Mouse (Mus musculus) kidney, postnatal 0 days (tissue): ENCODE data around the gene Cldn18. TPM values are rescaled to one million over a fixed set of nuclear protein-coding genes. Genes with fewer than 3 reads are reported as not detected.
A peak's percentile ranks its signal among the peaks of the same experiment; 100 is the strongest.

ENCODE experiments used
- ATAC-seq: fragments of 200-750 bp; cut with Nextera tagmentation; replicated peaks from 2 replicates; pipeline ENCODE4 v1.8.0; 2017; ENCODE audit warnings: low read depth, moderate number of reproducible peaks, moderate TSS enrichment, moderate library complexity; ENCODE audit not compliant: low FRiP score
- DNase-seq: peaks from one replicate; pipeline ENCODE4 v3.0.0-alpha.2; 2016; ENCODE audit warnings: low spot score
- H3K27ac ChIP-seq: fragments of 300-500 bp; sonication (generic); 2 replicates; pipeline ENCODE4 v1.5.1; 2014; ENCODE audit warnings: mild to moderate bottlenecking
- H3K27me3 ChIP-seq: fragments of 300-500 bp; sonication (generic); 2 replicates; pipeline ENCODE4 v1.6.1; 2014; ENCODE audit warnings: low read length, mixed read lengths; ENCODE audit not compliant: insufficient read depth
- H3K36me3 ChIP-seq: fragments of 300-500 bp; sonication (generic); 2 replicates; pipeline ENCODE4 v1.6.1; 2014; ENCODE audit warnings: low read length, mixed read lengths; ENCODE audit not compliant: insufficient read depth
- H3K4me1 ChIP-seq: fragments of 300-500 bp; sonication (generic); replicated peaks from 2 replicates; pipeline ENCODE4 v1.6.1; 2014; ENCODE audit warnings: antibody characterized with exemption, low read length, mixed read lengths; ENCODE audit not compliant: insufficient read depth
- H3K4me2 ChIP-seq: fragments of 300-500 bp; sonication (generic); 2 replicates; pipeline ENCODE4 v1.6.1; 2014; ENCODE audit warnings: mild to moderate bottlenecking, low read length, moderate library complexity, mixed read lengths
- H3K4me3 ChIP-seq: fragments of 300-500 bp; sonication (generic); replicated peaks from 2 replicates; pipeline ENCODE4 v1.5.1; 2014; ENCODE audit warnings: low read depth, low read length
- H3K9ac ChIP-seq: fragments of 300-500 bp; sonication (generic); 2 replicates; pipeline ENCODE4 v1.6.1; 2014; ENCODE audit warnings: low read depth, low read length
- H3K9me3 ChIP-seq: fragments of 300-500 bp; sonication (generic); replicated peaks from 2 replicates; pipeline ENCODE4 v1.6.1; 2016; ENCODE audit warnings: low read length, inconsistent platforms, mixed read lengths
- CTCF ChIP-seq: IDR thresholded peaks from 2 replicates; pipeline ENCODE4 v1.5.1; 2016; ENCODE audit warnings: antibody characterized with exemption, low read depth, mild to moderate bottlenecking, moderate library complexity
- WGBS: fragments of 180-500 bp; shearing (Covaris S2); extraction: QIAGEN DNeasy Blood & Tissue Kit; methylation state at CpG from one replicate; pipeline ENCODE4 v1.1.7; 2014; 5-methylcytosine and 5-hydroxymethylcytosine counted together
- polyA plus RNA-seq: library from polyadenylated mRNA; unstranded; fragments of >200 nt; fragmentation: Nextera tagmentation; extraction: Ambion mirVana; gene quantifications from 2 replicates; pipeline ENCODE4 v1.2.1, GENCODE M21; 2015

Cldn18 gene
- polyA plus RNA-seq, 1 experiment from 2014 or later: not detected

DNA sequence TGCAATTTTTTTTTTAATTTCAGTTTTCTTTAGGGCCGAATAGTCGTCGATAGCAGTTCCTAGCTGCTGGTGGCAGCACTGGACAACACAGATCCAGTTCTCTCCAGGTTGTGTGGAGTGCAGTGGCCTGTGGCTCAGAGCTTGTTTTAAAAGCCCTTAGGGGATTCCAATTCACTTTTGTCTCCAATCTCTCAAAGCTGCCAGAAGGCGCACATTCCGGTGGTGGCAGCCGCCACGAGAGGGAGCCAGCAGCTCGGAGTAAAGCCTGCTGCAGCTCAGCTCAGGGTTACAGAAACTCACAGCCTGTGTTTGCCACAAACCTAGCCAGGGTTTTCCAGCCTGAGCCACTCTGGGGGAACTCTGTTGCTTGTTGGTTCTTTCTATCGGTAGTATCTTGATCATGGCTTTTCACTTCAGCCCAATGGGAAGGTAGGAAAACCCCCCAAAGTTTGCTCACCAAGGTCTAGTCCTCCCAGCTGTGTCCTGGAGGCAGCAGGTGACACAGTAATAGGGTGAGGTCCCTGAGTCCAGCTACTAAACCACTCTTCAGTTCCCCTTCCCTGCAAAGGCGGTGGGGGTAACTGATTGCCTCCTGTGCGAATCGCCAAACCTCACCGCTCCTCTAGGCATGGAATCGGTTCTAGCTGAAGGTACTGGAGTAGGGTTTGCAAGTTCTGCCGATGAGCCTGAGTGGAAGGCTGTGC is 13.0 kb upstream of the Cldn18 start:
- peak; percentile 85 for DNase-seq
- Histone ChIP-seq H3K9me3 (no peaks in the 10 kb centered on the region), H3K36me3 (no peaks in the 10 kb centered on the region), H3K27ac (no peak overlapping the region), H3K27me3 (no peaks in the 10 kb centered on the region), H3K4me1 (no peaks in the 10 kb centered on the region), H3K9ac (no peak overlapping the region), H3K4me3 (no peak overlapping the region), H3K4me2 (no peak overlapping the region)
- peak; percentile 86 for TF ChIP-seq CTCF
- 0 out of 2 replicates have a peak, but pooled peaks have one; percentile 25 for ATAC-seq
- WGBS: 36% methylated on average over 15 of the region's 15 CpGs

DNA sequence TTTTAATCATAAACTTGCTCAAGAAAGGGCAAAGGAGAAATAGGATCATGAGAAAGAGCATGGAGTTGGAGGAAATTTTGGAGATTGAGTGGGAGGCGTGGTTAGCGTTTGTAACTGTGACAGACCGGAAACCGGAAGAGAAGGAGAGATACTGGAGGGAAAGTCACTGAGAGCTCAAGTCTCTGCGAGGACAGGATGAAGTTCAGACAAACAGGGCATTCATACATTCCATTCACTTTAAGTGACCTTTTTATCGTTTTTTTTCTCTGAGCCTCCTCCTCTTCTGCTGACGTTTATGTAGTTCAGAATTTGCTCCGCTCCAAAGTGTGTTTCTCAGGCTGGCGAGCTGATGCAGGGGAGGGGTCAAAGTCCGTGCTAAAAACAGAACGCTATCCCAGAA is 10.8 kb upstream of the Cldn18 start:
- H3K4me2 ChIP-seq: no peak overlapping the region
- no peaks in the 10 kb centered on the region for H3K9me3 ChIP-seq
- TF ChIP-seq CTCF: no peak
- H3K9ac ChIP-seq: no peak overlapping the region
- 52% methylated on average over 11 of the region's 11 CpGs for WGBS
- no peaks in the 10 kb centered on the region for H3K4me1 ChIP-seq
- ATAC-seq (no peak), DNase-seq (peak; percentile 8)
- no peaks in the 10 kb centered on the region for H3K36me3 ChIP-seq
- H3K27ac ChIP-seq: no peak overlapping the region
- no peaks in the 10 kb centered on the region for H3K27me3 ChIP-seq
- H3K4me3 ChIP-seq: no peak overlapping the region

DNA sequence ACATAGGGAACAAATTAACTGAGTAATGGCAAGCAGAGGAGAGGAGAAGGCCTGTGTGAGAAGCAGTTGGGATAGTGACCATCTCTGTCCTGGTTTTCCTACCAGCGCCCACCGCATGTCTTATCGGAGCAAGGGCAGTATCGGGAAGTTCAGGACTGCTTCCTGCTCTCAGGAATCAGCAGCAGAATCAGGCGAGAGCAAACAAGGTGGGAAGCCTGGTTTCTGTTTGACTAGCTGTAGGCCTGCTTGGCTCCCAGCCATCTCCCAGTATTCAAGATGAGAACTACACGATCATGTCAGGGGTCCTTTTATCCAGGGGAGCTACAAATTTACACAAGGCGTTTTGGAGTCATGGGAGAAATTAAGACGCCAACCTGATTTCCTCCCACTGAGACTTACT is 8.2 kb upstream of the Cldn18 start:
- TF ChIP-seq CTCF: no peak

DNA sequence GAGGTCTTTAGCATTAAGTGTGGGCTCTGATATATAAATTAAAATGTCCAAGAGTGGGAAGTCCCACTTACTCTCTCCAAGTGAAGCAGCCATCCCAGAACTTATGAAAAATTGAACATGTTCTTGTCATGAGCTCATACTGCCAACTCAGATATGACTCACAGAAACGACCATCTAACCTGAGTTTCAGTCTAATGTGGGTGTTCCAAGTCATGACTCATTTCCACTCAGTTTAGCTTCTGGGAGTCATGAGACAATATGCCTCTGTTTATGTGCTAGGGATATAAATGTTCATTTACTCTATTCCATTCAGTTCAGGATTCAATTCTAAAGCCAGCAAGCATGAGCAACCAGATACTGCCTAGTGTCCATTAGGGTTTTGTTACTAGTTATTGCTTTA is 2.9 kb upstream of the Cldn18 start:
- no peak overlapping the region for H3K4me2 ChIP-seq
- H3K9ac ChIP-seq: no peak overlapping the region
- no peaks in the 10 kb centered on the region for H3K9me3 ChIP-seq
- no peak overlapping the region for H3K27ac ChIP-seq
- ATAC-seq (no peak), DNase-seq (no peak)
- 38% methylated on average over 1 of the region's 1 CpGs for WGBS
- no peak for TF ChIP-seq CTCF
- no peaks in the 10 kb centered on the region for H3K36me3 ChIP-seq
- no peaks in the 10 kb centered on the region for H3K4me1 ChIP-seq
- H3K4me3 ChIP-seq: no peak overlapping the region
- H3K27me3 ChIP-seq: no peaks in the 10 kb centered on the region

More for the DNA sequence above, 8.2 kb upstream of the Cldn18 start:
- DNase-seq (no peak), ATAC-seq (no peak)
- H3K4me2 ChIP-seq: no peak overlapping the region
- 62% methylated on average over 8 of the region's 8 CpGs for WGBS
- H3K4me1 ChIP-seq: no peaks in the 10 kb centered on the region
- no peak overlapping the region for H3K27ac ChIP-seq
- H3K27me3 ChIP-seq: no peaks in the 10 kb centered on the region
- H3K9ac ChIP-seq: no peak overlapping the region
- H3K4me3 ChIP-seq: no peak overlapping the region
- no peaks in the 10 kb centered on the region for H3K36me3 ChIP-seq
- H3K9me3 ChIP-seq: no peaks in the 10 kb centered on the region

DNA sequence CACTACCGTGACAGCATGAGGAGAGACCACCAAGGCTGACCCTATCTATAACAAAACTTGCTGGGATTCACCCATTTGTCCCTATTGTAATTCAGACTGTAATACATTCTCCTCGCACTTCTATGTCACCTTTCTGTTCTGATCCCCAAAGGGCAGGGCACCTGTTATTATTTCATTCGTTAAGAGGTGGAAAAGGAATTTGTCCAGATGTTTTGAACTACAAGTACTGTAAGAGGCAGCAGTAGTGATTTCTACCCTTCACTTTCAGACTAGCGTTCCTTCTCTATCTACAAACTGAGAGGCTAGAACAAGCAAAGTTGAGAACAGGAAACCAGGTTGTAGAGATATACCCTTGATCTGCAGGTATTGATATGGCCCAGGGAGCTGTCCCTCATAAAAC is 6.8 kb downstream of the Cldn18 start:
- Histone ChIP-seq H3K4me3 (no peak overlapping the region), H3K27me3 (no peaks in the 10 kb centered on the region), H3K9ac (no peak overlapping the region), H3K36me3 (no peaks in the 10 kb centered on the region), H3K4me2 (no peak overlapping the region), H3K27ac (no peak overlapping the region), H3K4me1 (no peaks in the 10 kb centered on the region), H3K9me3 (no peaks in the 10 kb centered on the region)
- WGBS: 77% methylated on average over 4 of the region's 4 CpGs
- no peak for TF ChIP-seq CTCF
- ATAC-seq: no peak
- DNase-seq: no peak

DNA sequence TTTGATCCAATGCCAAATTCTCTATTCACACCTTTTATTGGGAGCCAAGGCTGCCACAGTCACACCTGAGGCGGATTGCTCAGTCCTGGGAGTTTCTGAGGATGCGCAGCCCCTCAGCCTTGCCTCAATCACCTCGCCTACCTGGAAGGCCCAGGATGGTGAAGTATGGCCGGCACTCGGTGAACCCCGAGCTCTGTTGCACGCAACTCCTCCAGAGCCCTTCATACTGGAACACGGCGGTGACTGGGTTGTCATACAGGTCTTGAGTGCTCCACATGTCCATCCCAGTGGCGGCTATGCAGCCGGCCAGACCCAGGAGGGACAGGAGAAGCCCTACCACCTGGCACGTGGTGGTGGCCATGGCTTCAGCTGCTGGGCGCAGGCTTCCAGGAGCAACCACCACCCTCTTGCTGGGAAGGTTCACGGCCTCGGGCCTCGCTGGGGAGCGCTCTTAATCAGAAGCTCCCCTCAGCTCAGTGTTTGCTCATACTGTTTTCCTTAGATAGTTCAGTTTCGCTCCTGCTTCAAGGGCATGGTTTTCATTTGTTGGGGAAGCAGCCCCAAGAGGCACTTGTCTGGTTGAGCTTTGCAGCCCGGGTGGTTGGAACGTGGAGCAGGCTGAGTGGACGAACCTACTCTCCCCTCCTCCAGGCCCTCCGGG is 7.3 kb downstream of the Cldn18 start:
- no peak overlapping the region for H3K27ac ChIP-seq
- no peaks in the 10 kb centered on the region for H3K9me3 ChIP-seq
- H3K27me3 ChIP-seq: no peaks in the 10 kb centered on the region
- DNase-seq: no peak
- H3K36me3 ChIP-seq: no peaks in the 10 kb centered on the region
- no peak for TF ChIP-seq CTCF
- no peaks in the 10 kb centered on the region for H3K4me1 ChIP-seq
- H3K4me2 ChIP-seq: no peak overlapping the region
- H3K4me3 ChIP-seq: no peak overlapping the region
- H3K9ac ChIP-seq: no peak overlapping the region
- 87% methylated on average over 22 of the region's 22 CpGs for WGBS
- no peak for ATAC-seq
